Mouse (Mus musculus) neural tube, embryonic 11.5 days (tissue): Measurements from ENCODE around the gene 0610040J01Rik. TPM values are rescaled to one million over a fixed set of nuclear protein-coding genes. Genes with fewer than 3 reads are reported as not detected.

Source experiments
- ATAC-seq: fragments of 200-750 bp; cut with Nextera tagmentation; 2 replicates; pipeline ENCODE4 v1.8.0; 2017; ENCODE audit warnings: moderate number of reproducible peaks, mild to moderate bottlenecking, moderate TSS enrichment, moderate library complexity; ENCODE audit not compliant: insufficient read depth, low FRiP score, low TSS enrichment
- DNase-seq: peaks from one replicate; pipeline ENCODE4 v3.0.0-alpha.2; 2015; ENCODE audit warnings: low spot score
- H3K27ac ChIP-seq: fragments of 300-500 bp; sonication (generic); 2 replicates; pipeline ENCODE4 v1.5.1; 2014; ENCODE audit warnings: low read depth, mild to moderate bottlenecking, low read length
- H3K27me3 ChIP-seq: fragments of 300-500 bp; sonication (generic); 2 replicates; pipeline ENCODE4 v1.6.1; 2014; ENCODE audit warnings: mild to moderate bottlenecking, low read length, mixed read lengths; ENCODE audit not compliant: control insufficient read depth, insufficient read depth
- H3K36me3 ChIP-seq: fragments of 300-500 bp; sonication (generic); 2 replicates; pipeline ENCODE4 v1.6.1; 2014; ENCODE audit warnings: mild to moderate bottlenecking, low read length, moderate library complexity, mixed read lengths; ENCODE audit not compliant: control insufficient read depth, insufficient read depth
- H3K4me1 ChIP-seq: fragments of 300-500 bp; sonication (generic); 2 replicates; pipeline ENCODE4 v1.6.1; 2014; ENCODE audit warnings: low read length, mixed read lengths; ENCODE audit not compliant: control insufficient read depth, insufficient read depth
- H3K4me2 ChIP-seq: fragments of 300-500 bp; sonication (generic); 2 replicates; pipeline ENCODE4 v1.6.1; 2014; ENCODE audit warnings: low read depth, mild to moderate bottlenecking, moderate library complexity
- H3K4me3 ChIP-seq: fragments of 300-500 bp; sonication (generic); 2 replicates; pipeline ENCODE4 v1.5.1; 2014; ENCODE audit warnings: low read depth, low read length
- H3K9ac ChIP-seq: fragments of 300-500 bp; sonication (generic); 2 replicates; pipeline ENCODE4 v1.6.1; 2014; ENCODE audit warnings: mild to moderate bottlenecking, low read length
- H3K9me3 ChIP-seq: fragments of 300-500 bp; sonication (generic); 2 replicates; pipeline ENCODE4 v1.6.1; 2016; ENCODE audit warnings: low read length; ENCODE audit not compliant: control insufficient read depth
- WGBS: fragments of 180-500 bp; shearing (Covaris S2); extraction: QIAGEN DNeasy Blood & Tissue Kit; methylation state at CpG from one replicate; pipeline ENCODE4 v1.1.7; 2014; 5-methylcytosine and 5-hydroxymethylcytosine counted together
- polyA plus RNA-seq: library from polyadenylated mRNA; unstranded; fragments of >200 nt; fragmentation: Nextera tagmentation; extraction: Ambion mirVana; gene quantifications from 2 replicates; pipeline ENCODE4 v1.2.1, GENCODE M21; 2014

0610040J01Rik gene
- 2.1 TPM in 2 replicates for polyA plus RNA-seq

DNA sequence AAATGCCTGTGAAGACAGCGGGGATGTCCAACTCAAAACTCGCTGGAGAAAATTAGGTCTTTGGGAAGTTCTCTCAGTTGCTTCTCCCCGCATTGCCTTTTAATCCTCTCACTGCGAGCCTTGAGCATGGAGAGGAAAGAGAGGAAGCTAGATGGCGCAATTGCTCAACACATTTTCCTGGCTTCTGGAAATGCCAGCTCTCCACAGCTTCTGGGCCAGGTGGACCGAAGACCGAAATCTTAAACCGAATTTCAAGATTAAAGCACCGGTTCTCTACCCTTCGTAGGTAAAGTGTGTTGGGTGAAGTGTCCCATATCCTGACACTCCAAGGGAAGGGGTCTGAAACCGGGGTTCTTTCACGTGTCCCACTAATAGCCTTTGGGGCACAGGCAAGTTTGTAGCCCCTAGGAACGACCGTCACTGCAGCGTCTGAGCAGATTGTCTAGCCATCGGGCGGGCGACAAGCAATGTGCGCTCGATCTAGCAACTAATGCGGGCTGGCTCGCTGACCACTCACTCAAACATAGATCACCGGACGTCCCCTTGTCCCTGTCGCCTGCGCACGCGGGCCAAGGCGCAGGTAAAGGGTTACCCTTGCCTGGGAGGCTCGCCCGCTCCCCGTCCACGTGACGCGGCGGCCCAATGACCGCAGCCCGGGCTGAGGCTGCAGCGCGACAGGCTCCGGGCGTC is at the start of gene 0610040J01Rik:
0610040J01Rik (plus strand) TSS at position 545 of the 690 bp plus-strand sequence.
- peak within 1 kb of the TSS; percentile 92 for H3K4me2 ChIP-seq
- H3K4me1 ChIP-seq: no peaks in the 10 kb centered on the region
- 3% methylated on average over 42 of the region's 42 CpGs for WGBS
- H3K36me3 ChIP-seq: no peaks in the 10 kb centered on the region
- H3K27me3 ChIP-seq: 0 out of 2 replicates have a peak, but pooled peaks cover 5% of the 10 kb centered on the region
- DNase-seq (peak; percentile 73), ATAC-seq (peak; percentile 89)
- no peaks in the 10 kb centered on the region for H3K9me3 ChIP-seq
- H3K4me3 ChIP-seq: peak within 1 kb of the TSS; percentile 48
- H3K27ac ChIP-seq: no peak within 1 kb of the TSS
- H3K9ac ChIP-seq: peak within 1 kb of the TSS; percentile 51

DNA sequence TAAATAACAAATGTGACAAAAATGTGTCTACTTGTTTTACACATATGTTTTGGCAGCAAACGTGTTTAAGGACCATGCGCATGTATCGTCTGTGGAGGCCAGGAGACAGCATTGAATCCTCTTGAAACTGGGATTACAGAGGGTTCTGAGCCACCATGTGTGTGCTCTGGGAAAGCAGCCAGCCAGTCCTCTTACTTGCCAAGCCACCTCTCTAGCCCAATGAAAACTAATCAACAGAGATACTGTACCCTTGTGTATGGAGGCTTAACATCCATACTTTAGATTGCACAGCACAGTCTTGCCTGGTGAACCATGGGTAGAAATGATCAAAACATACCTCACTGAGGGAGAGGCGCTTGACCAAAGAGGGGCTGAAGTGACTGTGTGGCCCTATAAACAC is 46.3 kb upstream of the 0610040J01Rik start:
- DNase-seq (no peak), ATAC-seq (no peak)
- Histone ChIP-seq H3K9me3 (no peaks in the 10 kb centered on the region), H3K4me2 (no peak overlapping the region), H3K36me3 (no peaks in the 10 kb centered on the region), H3K4me3 (no peak overlapping the region), H3K27me3 (no peaks in the 10 kb centered on the region), H3K27ac (no peak overlapping the region), H3K9ac (no peak overlapping the region), H3K4me1 (no peaks in the 10 kb centered on the region)
- 93% methylated on average over 4 of the region's 4 CpGs for WGBS

DNA sequence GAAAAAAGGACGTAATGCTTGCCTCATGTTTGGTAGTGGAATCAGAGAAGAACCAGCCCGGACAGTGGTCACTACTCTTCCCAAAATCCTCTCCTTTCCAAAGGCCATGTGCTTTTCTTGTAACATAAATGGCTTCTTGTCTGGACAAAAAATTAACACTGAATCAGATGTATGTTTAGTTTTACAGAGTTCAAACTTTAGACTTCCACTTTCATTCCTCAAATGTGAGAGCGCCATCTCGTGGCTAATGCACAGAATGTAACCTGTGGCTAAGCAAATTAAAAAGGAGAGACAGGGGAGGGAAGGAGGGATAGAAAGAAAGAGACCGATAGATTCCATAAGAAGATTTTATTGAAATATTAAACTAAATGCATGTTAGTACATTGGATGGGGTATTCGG is 45.4 kb upstream of the 0610040J01Rik start:
- DNase-seq: peak; percentile 60
- Histone ChIP-seq H3K4me1 (no peaks in the 10 kb centered on the region), H3K27me3 (no peaks in the 10 kb centered on the region), H3K27ac (no peak overlapping the region), H3K4me3 (no peak overlapping the region), H3K9ac (no peak overlapping the region), H3K4me2 (no peak overlapping the region), H3K9me3 (no peaks in the 10 kb centered on the region), H3K36me3 (no peaks in the 10 kb centered on the region)
- ATAC-seq: 0 out of 2 replicates have a peak, but pooled peaks have one; percentile 50
- 50% methylated on average over 6 of the region's 6 CpGs for WGBS

DNA sequence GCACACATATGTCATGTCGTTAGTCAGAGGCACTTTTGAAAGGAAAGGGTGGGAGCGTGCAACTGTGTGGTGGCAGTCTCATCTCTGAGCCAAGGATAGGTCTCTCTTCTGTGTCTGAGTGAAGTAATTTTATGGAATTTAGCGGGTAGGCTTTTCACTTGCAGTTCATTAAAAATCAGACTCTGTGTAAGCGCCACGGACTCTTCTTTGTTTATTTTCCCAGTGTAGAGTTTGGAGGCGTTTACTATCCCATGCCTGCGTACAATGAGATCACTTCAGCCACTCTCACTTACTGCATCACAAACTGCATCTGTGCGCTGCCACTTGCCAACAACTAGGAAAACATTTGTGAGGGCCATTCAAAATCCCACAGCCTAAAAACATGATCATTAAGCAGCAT is 44.7 kb upstream of the 0610040J01Rik start:
- no peaks in the 10 kb centered on the region for H3K4me1 ChIP-seq
- H3K4me2 ChIP-seq: no peak overlapping the region
- no peaks in the 10 kb centered on the region for H3K9me3 ChIP-seq
- H3K9ac ChIP-seq: no peak overlapping the region
- WGBS: 83% methylated on average over 8 of the region's 8 CpGs
- no peaks in the 10 kb centered on the region for H3K27me3 ChIP-seq
- H3K4me3 ChIP-seq: no peak overlapping the region
- H3K36me3 ChIP-seq: no peaks in the 10 kb centered on the region
- DNase-seq: no peak
- ATAC-seq: no peak
- H3K27ac ChIP-seq: no peak overlapping the region

DNA sequence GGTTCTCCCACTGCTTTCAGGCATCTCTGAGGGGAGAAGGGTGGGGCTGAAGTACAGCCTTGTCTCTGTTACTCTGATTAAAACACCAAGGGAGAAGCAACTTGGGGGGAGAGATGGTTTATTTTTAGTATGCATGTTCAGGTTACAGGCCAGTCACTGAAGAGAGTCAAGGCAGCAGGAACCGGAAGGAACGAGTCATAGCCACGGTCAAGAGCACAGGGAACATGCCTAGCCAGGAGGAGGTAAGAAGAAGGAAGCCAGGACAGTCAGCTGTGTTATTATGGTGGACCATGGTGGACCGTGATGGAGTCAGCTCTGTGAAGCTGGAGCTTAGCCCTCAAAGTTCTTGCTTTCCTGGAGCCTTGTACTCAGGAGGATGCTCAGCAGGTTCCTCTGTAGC is 43.9 kb upstream of the 0610040J01Rik start:
- H3K4me2 ChIP-seq: no peak overlapping the region
- H3K4me1 ChIP-seq: no peaks in the 10 kb centered on the region
- no peak for ATAC-seq
- no peaks in the 10 kb centered on the region for H3K9me3 ChIP-seq
- no peak overlapping the region for H3K9ac ChIP-seq
- H3K4me3 ChIP-seq: no peak overlapping the region
- no peaks in the 10 kb centered on the region for H3K27me3 ChIP-seq
- no peaks in the 10 kb centered on the region for H3K36me3 ChIP-seq
- DNase-seq: no peak
- no peak overlapping the region for H3K27ac ChIP-seq
- WGBS: 84% methylated on average over 4 of the region's 4 CpGs

DNA sequence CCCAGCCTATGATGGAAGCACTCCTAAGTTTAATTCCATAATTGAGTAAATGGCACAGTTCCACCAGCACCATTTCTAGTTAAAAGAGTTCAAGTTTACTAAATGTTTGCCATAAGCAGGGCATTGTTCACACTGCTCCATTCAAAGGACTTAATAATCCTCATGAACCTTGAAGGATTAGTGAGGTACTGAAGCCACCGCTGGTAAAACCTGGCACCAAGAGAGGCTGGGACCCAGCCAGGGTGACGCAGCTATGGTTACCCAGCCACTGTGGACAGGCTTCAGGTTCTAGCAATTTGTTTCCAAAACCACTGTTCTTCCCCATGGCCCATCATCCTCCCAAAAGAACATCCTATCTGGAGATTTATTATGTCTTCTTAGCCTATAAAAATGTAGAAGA is 39.2 kb upstream of the 0610040J01Rik start:
- Histone ChIP-seq H3K9ac (no peak overlapping the region), H3K27ac (no peak overlapping the region), H3K36me3 (no peaks in the 10 kb centered on the region), H3K9me3 (no peaks in the 10 kb centered on the region), H3K4me1 (no peaks in the 10 kb centered on the region), H3K4me2 (no peak overlapping the region), H3K4me3 (no peak overlapping the region), H3K27me3 (no peaks in the 10 kb centered on the region)
- ATAC-seq (no peak), DNase-seq (no peak)
- 92% methylated on average over 2 of the region's 2 CpGs for WGBS

DNA sequence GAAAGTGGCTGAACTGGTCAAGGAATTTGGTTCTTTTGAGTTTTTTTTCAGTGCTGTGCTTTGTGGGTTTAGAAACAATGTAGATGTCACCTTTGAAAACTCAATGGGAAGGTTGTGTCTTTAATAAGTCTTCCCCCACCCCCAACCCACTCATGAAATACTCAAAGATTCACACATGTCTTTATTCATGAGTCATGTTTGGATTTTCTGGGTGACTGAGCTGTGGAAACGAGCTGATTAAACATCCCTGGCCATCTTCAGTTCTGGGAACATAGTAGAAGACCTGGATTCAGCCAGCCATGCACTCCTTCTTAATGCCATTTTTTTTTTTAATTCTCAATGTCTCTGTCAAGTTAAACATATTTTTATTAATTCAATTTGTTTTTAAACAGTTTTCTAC is 38.6 kb upstream of the 0610040J01Rik start:
- no peaks in the 10 kb centered on the region for H3K9me3 ChIP-seq
- no peaks in the 10 kb centered on the region for H3K27me3 ChIP-seq
- no peak for ATAC-seq
- no peak for DNase-seq
- 82% methylated on average over 1 of the region's 1 CpGs for WGBS
- H3K27ac ChIP-seq: no peak overlapping the region
- no peak overlapping the region for H3K4me2 ChIP-seq
- H3K36me3 ChIP-seq: no peaks in the 10 kb centered on the region
- no peaks in the 10 kb centered on the region for H3K4me1 ChIP-seq
- H3K4me3 ChIP-seq: no peak overlapping the region
- no peak overlapping the region for H3K9ac ChIP-seq

DNA sequence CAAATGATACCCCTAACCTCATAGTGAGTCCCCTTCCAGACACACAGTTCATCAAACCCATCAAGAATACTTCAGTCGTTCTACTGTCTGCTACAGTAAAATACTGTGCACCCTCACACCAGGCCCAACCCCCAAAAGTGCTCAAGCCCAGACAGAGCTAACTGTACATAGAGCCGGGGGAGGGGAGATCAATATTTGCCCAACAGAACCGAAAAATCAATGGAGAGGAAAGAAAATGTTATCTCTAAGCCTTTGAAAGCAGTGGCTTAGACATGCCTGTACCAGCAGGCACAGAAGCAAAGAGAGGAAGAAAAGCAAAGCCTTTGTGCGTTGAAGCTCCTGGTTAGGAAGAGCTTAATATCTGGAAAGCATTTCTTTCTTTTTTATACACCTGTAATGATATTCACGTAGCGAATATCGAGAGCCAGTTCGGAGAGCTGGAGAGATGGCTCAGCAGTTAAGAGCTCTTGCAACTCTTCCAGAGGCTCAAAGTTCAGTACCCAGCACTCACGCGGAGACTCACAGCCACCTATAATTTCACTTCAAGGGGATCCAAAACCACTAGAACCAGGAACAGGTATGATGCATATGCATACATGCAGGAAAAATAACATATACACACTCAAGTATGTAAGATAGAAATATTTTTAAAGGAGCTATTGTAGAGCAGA is 23.9 kb upstream of the 0610040J01Rik start:
- Histone ChIP-seq H3K9me3 (no peaks in the 10 kb centered on the region), H3K27me3 (no peaks in the 10 kb centered on the region), H3K4me3 (no peak overlapping the region), H3K27ac (no peak overlapping the region), H3K4me1 (no peaks in the 10 kb centered on the region), H3K4me2 (no peak overlapping the region), H3K36me3 (no peaks in the 10 kb centered on the region), H3K9ac (no peak overlapping the region)
- no peak for ATAC-seq
- no peak for DNase-seq
- WGBS: 87% methylated on average over 10 of the region's 10 CpGs

DNA sequence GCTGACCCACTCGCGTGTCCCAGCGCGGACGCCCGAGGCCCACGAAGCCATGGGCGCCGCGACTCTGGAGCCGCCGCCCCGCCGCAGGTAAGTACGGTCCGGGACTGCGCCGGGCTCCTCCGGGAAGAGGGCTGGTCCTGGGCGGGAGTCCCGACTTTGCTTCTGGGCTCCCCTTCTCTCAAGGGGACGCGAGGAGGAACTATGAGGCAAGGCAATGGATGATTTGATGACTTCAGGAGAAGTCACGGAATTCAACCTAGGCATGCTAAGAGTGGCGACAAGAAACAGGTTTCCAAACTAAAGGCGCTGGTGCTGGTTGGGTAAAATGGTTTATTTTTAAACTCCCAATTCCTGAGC is 324 bp downstream of the 0610040J01Rik start:
- 1% methylated on average over 26 of the region's 26 CpGs for WGBS
- H3K4me2 ChIP-seq: peak overlapping the region; percentile 92
- peak overlapping the region; percentile 51 for H3K9ac ChIP-seq
- 0 out of 2 replicates have a peak, but pooled peaks cover 5% of the 10 kb centered on the region for H3K27me3 ChIP-seq
- H3K4me3 ChIP-seq: peak overlapping the region; percentile 48
- no peak for ATAC-seq
- no peak for DNase-seq
- no peaks in the 10 kb centered on the region for H3K4me1 ChIP-seq
- H3K27ac ChIP-seq: no peak overlapping the region
- H3K9me3 ChIP-seq: no peaks in the 10 kb centered on the region
- H3K36me3 ChIP-seq: no peaks in the 10 kb centered on the region
